Mouse (Mus musculus): ENCODE measurements at regions not wholly inside any gene's neighbourhood (a gene's known extent, or its start where the extent isn't known, plus 50 kb on each side); places are given as distances from the start of the nearest gene placed in this dataset.

GRCm38 (mm10) chr9:75955082-75955481 is 59.6 kb upstream of the Hmgcll1 start:
- Histone ChIP-seq H3K36me3 (ENCODE audit: control insufficient read depth, insufficient read depth, low read length) (no peaks in the 10 kb centered on the region), H3K27ac (replicated peaks; ENCODE audit: insufficient read depth, low read depth, low read length) (no peak overlapping the region), H3K4me1 (ENCODE audit: control insufficient read depth, insufficient read depth, low read length) (no peaks in the 10 kb centered on the region), H3K4me3 (ENCODE audit: insufficient read depth, low read depth, low read length) (no peak overlapping the region), H3K27me3 (ENCODE audit: control insufficient read depth, insufficient read depth, low read length) (no peaks in the 10 kb centered on the region), H3K79me2 (ENCODE audit: control insufficient read depth, insufficient read depth, low read length) (no peaks in the 10 kb centered on the region), H3K9ac (ENCODE audit: low read depth, low read length) (no peak overlapping the region)
- 71% methylated on average over 3 of the region's 3 CpGs for WGBS
- TF ChIP-seq CTCF (IDR thresholded peaks at IDR 0.05; ENCODE audit: low read depth, low read length): no peak
- TF ChIP-seq POLR2A (IDR thresholded peaks at IDR 0.05; ENCODE audit: extremely low read depth, insufficient read depth, low read length): no peak
- no peak for DNase-seq (ENCODE audit: extremely low read depth, low read depth, low spot score)

DNA sequence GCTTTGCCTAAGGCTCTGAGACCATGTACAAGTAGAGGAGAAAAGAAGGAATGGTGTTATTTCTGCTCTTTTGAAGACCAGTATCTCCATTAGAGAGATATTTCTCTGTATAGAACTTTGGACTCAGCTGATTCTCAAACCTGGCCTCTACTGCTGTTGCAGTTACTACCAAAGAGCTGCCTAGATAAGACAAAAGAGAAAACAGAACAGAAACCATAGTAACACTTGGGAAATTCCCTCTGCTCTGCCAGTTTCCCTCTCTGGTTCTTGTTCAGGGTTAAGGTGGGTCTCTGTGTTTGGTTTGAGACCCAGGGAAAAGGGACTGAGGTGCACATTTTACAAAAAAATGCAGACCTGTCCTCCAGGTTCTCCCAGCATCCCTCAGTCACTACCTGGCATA is 58.3 kb upstream of the Hmgcll1 start:
- H3K36me3 ChIP-seq (ENCODE audit: control insufficient read depth, insufficient read depth, low read length): no peaks in the 10 kb centered on the region
- DNase-seq (ENCODE audit: extremely low read depth, low read depth, low spot score): no peak
- no peaks in the 10 kb centered on the region for H3K27me3 ChIP-seq (ENCODE audit: control insufficient read depth, insufficient read depth, low read length)
- no peak overlapping the region for H3K27ac ChIP-seq (replicated peaks; ENCODE audit: insufficient read depth, low read depth, low read length)
- no peak overlapping the region for H3K9ac ChIP-seq (ENCODE audit: low read depth, low read length)
- no peaks in the 10 kb centered on the region for H3K4me1 ChIP-seq (ENCODE audit: control insufficient read depth, insufficient read depth, low read length)
- H3K79me2 ChIP-seq (ENCODE audit: control insufficient read depth, insufficient read depth, low read length): no peaks in the 10 kb centered on the region
- no peak for TF ChIP-seq CTCF (IDR thresholded peaks at IDR 0.05; ENCODE audit: low read depth, low read length)
- no peak for TF ChIP-seq POLR2A (IDR thresholded peaks at IDR 0.05; ENCODE audit: extremely low read depth, insufficient read depth, low read length)
- no peak overlapping the region for H3K4me3 ChIP-seq (ENCODE audit: insufficient read depth, low read depth, low read length)

DNA sequence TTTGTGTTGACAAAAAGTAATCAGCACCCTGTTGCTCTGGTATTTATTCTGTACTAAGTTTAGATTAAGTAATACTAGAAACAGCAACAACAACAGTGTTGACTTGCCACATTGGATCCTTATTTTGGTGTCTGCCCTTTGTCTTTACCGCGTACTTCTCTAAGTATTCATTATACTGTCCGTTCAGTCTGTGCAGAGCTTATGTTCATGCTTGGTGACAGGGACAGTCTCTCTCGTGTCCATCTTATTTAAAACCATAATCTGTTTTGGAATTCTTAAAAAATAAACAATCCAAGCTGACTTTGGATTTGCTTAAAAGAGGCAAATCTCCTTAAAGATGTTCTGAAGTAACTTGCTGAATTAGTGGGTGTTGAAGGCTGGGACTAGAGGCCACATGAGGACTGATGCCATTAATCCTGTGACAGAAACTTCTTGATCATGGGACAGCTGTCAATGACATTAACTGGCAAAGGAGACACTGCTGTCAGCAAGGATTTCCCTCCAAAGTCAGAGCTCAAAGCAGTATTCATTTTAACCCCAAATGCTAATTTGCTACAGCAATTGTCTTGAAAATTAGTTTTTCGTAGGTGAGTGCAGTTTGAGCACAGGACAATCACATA is 55.8 kb upstream of the Hmgcll1 start:
- Histone ChIP-seq H3K4me3 (ENCODE audit: insufficient read depth, low read depth, low read length) (no peak overlapping the region), H3K27ac (replicated peaks; ENCODE audit: insufficient read depth, low read depth, low read length) (no peak overlapping the region), H3K4me1 (ENCODE audit: control insufficient read depth, insufficient read depth, low read length) (no peaks in the 10 kb centered on the region), H3K9ac (ENCODE audit: low read depth, low read length) (no peak overlapping the region), H3K79me2 (ENCODE audit: control insufficient read depth, insufficient read depth, low read length) (no peaks in the 10 kb centered on the region), H3K27me3 (ENCODE audit: control insufficient read depth, insufficient read depth, low read length) (no peaks in the 10 kb centered on the region), H3K36me3 (ENCODE audit: control insufficient read depth, insufficient read depth, low read length) (no peaks in the 10 kb centered on the region)
- 90% methylated on average over 5 of the region's 5 CpGs for WGBS
- no peak for TF ChIP-seq POLR2A (IDR thresholded peaks at IDR 0.05; ENCODE audit: extremely low read depth, insufficient read depth, low read length)
- TF ChIP-seq CTCF (IDR thresholded peaks at IDR 0.05; ENCODE audit: low read depth, low read length): no peak
- no peak for DNase-seq (ENCODE audit: extremely low read depth, low read depth, low spot score)

DNA sequence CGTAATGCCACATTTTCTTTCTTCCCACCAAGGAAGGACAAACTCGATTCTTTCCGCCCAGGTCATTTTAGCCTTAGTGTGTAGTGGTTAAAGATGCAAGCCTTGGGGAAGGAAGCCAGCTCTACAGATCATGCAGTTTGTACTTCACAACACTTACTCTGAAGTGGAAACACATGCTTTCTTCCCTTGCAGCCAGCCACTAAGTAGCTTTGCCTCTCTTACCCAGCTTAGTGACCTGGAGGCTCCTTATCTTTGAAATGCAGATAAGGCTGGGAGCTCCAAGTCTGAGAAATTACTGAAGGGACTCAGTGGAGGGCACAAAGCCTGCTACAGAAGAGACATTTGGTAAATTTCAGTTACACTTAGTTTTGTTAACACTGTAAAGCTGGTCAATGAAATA is 54.9 kb upstream of the Hmgcll1 start:
- 62% methylated on average over 3 of the region's 3 CpGs for WGBS
- no peak for DNase-seq (ENCODE audit: extremely low read depth, low read depth, low spot score)

GRCm38 (mm10) chr9:75960587-75961349 is 53.9 kb upstream of the Hmgcll1 start:
- Histone ChIP-seq H3K27me3 (ENCODE audit: control insufficient read depth, insufficient read depth, low read length) (no peaks in the 10 kb centered on the region), H3K4me3 (ENCODE audit: insufficient read depth, low read depth, low read length) (no peak overlapping the region), H3K79me2 (ENCODE audit: control insufficient read depth, insufficient read depth, low read length) (no peaks in the 10 kb centered on the region), H3K4me1 (ENCODE audit: control insufficient read depth, insufficient read depth, low read length) (no peaks in the 10 kb centered on the region), H3K36me3 (ENCODE audit: control insufficient read depth, insufficient read depth, low read length) (no peaks in the 10 kb centered on the region), H3K9ac (ENCODE audit: low read depth, low read length) (no peak overlapping the region), H3K27ac (replicated peaks; ENCODE audit: insufficient read depth, low read depth, low read length) (no peak overlapping the region)
- 74% methylated on average over 8 of the region's 8 CpGs for WGBS
- peak; percentile 10 for DNase-seq (ENCODE audit: extremely low read depth, low read depth, low spot score)
- TF ChIP-seq CTCF (IDR thresholded peaks at IDR 0.05; ENCODE audit: low read depth, low read length): no peak
- TF ChIP-seq POLR2A (IDR thresholded peaks at IDR 0.05; ENCODE audit: extremely low read depth, insufficient read depth, low read length): no peak

More for the DNA sequence above, 54.9 kb upstream of the Hmgcll1 start:
- Histone ChIP-seq H3K4me1 (ENCODE audit: control insufficient read depth, insufficient read depth, low read length) (no peaks in the 10 kb centered on the region), H3K9ac (ENCODE audit: low read depth, low read length) (no peak overlapping the region), H3K79me2 (ENCODE audit: control insufficient read depth, insufficient read depth, low read length) (no peaks in the 10 kb centered on the region), H3K27ac (replicated peaks; ENCODE audit: insufficient read depth, low read depth, low read length) (no peak overlapping the region), H3K27me3 (ENCODE audit: control insufficient read depth, insufficient read depth, low read length) (no peaks in the 10 kb centered on the region), H3K4me3 (ENCODE audit: insufficient read depth, low read depth, low read length) (no peak overlapping the region), H3K36me3 (ENCODE audit: control insufficient read depth, insufficient read depth, low read length) (no peaks in the 10 kb centered on the region)
- no peak for TF ChIP-seq CTCF (IDR thresholded peaks at IDR 0.05; ENCODE audit: low read depth, low read length)
- TF ChIP-seq POLR2A (IDR thresholded peaks at IDR 0.05; ENCODE audit: extremely low read depth, insufficient read depth, low read length): no peak

Measured in liver, adult 2 months (tissue).